Mouse (Mus musculus): ENCODE data around the gene Vtcn1. TPM values are rescaled to one million over a fixed set of nuclear protein-coding genes. Genes with fewer than 3 reads are reported as not detected.

The Vtcn1 gene
- not detected for total RNA-seq (2023)

GRCm38 (mm10) chr3:100825225-100825965, at the start of gene Vtcn1:
Gene Vtcn1 (plus strand): TSS chr3:100825459.

GRCm38 (mm10) chr3:100921825-100922505, 96.7 kb downstream of the Vtcn1 start, which contains the start of gene Trim45:
Gene Trim45 (plus strand): TSS chr3:100922202.

Other genes with a start within 250 kb of the Vtcn1 start
- 113 TPM for gene Man1a2, start 140.0 kb upstream of the Vtcn1 start, total RNA-seq (2023)
- gene Trim45, start 96.7 kb downstream of the Vtcn1 start, total RNA-seq (2023), result 1.1 TPM
- gene Ttf2, start 144.2 kb downstream of the Vtcn1 start, total RNA-seq (2023), result 8.5 TPM
- 3.1 TPM for gene Cd101, start 204.1 kb downstream of the Vtcn1 start, total RNA-seq (2023)

Measured in CD4-positive naive resting alpha-beta T cell, adult 57 days (primary cell).